Mouse (Mus musculus): ENCODE data around the gene Psrc1.

The Psrc1 gene

DNA sequence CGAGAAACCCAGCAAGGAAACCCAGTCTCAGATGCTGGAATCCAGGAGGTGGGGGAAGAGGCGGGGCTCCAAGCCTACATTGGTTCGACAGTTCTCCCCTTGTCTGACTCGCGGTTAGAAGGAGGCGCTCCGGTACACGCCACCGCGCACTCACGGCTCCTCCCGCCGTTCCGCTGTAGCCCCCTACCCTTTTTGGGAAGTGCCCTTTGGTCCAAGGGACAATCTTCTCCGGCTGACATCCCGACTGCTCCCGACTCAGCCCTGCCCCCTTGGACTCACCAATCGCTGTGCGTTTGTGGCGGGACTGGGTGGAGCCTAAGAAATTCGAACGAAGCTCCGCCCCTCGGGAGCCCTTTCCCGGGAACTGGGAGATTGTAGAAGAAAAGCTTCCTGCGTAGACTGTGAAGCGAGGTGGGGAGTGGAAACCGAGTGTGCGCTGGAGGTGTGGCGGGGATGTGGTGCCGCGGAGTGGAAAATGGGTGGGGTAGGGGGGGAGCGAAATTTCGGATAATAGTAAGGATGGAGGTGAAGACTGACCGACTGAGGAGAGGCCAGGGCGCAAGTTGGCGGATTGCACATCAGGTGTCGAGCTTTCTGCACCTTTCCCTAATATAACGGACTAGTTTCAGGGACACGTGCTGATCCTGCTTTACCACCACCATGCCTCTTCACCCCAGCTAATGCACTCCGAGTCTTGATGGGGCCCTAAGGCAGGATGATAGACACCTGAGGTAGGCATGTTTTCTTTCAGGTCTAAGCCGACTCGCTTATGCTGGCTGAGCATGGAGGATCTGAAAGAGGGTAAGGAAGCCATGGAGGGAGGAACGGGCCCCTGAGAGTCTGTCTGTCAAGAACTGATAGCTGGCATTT, at the start of gene Psrc1:
Gene Psrc1 (plus strand): TSS at position 355 of the 870 bp plus-strand sequence.
- peak; percentile 84 to 85 for DNase-seq

DNA sequence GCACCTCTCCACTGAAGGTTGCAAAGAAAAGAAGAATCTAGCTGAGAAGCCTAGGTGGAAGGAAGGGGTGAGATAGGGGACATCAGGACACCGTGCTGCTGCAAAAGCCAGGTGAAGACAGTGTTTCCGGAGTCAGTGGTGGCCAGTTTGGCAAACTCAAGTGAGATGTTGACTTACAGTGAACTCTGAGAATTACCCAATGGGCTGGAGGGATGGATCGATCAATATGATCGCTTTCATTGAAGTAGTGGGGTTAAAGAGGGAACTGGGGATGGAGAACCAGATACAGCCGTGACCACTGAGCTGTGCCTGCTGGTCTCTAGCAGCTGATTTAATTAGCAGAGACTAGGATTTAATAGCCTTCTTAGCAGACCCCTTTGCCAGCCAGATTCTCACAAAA, 46.8 kb upstream of the Psrc1 start:
- no peak for DNase-seq

DNA sequence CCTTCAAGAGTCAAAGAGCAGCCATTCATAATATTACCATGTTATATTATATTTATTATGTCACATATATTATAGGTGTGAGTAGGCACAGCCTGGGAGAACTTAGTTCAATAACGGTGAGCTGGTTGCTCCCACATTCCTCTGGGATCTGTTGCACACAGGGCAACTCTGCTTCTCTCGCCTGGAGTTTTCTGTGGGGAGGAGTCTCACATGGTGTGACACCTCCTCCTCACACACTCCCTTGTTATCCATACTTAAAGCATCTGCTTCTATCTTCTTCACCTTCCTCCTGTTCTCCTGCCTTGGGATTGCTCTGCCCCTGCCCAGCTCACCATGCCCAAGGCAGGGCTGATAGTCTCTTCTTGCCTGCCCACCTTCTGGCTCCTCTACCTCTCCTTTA, 42.6 kb upstream of the Psrc1 start:
- DNase-seq: no peak

DNA sequence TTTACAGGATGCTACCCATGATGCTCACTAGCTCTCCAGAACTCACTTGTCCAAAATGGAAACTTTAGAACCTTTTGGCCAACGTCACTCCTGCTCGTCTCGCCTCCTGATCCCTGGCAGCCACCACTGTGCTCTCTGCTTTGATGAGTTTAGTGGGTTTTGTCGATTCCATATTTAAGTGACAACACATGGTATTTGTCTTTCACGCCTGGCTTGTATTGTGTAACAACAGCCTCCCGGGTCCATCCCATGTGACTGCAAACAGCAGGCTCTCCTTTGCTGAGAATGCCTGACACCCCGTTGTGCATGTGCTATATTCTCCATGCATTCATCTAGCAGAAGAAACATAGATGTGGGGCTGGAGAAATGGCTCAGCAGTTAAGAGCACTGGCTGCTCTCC, 41.5 kb upstream of the Psrc1 start:
- no peak for DNase-seq

DNA sequence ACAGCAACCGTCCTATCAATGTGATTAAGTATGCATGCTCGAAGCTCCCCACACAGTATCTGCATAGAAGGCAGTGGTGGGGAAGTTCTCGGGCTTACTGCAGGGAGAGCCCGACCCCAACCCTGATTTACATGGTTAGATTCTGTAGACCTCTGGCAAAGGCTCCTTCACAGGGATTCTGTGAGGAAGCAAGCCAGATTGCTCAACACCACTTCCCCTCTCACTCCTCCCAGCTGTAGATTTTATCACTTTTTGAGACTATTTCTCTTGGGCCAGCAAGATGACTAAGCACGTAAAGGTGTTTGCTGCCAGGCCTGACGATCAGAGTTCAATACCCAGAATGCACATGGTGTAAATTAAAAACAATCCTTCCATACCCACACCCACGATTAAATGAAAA, 37.8 kb upstream of the Psrc1 start:
- DNase-seq: no peak

DNA sequence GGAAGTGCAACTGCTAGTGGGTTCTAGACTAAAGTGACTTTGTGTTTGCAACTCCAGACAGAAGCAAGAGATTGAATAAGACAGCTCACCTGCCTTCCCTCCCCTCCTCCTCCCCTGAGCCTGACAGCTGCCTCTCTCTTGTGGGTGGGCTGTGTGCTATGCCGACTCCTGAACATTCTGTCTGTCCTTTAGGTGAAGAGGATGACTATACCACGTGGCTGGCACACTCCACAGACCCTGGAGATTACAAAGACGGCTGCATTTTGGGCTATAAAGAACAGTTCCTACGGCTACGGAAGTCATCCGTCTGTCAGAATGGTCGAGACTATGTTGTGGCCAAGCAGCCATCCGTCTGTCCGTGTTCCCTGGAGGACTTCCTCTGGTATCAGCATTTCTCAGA, 35.3 kb upstream of the Psrc1 start:
- DNase-seq: no peak

DNA sequence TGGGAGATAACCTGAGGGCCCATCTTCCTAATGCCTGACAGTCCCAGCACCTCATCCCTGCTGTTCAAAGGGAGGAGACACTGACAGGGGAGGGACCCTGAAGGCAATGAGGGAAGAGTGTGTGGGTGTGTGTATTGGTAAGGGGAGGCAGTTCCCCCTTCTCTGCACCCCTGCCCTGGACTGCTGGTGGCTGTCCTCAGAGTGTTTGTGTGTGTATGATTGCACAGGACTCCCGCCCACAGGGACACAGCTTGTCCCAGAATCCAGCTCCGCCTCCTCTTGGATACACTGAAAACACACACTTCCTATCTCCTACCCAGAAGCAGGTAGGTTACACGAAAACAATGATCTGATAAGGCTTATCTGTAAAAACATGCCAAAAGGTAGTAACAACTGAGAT, 28.4 kb upstream of the Psrc1 start:
- no peak for DNase-seq

DNA sequence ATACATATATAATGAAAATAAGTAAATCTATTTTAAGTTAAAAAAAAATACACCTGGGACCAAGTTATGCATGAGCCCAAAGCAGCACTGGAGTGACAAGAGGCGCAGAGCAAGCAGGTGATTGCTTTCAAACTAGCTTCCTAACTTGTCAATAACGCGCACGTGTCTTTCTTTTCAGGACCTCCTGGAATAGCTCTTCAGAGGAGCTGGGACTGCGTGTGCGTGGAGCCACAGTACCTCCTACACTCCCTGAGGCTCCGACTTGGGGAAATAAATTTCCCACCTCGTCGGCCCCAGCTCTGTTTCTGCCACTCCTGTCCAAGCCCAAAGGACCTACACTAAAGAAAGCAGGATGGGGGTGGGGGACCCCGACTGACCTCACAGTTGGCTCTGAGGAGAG, 26.6 kb upstream of the Psrc1 start:
- no peak for DNase-seq

DNA sequence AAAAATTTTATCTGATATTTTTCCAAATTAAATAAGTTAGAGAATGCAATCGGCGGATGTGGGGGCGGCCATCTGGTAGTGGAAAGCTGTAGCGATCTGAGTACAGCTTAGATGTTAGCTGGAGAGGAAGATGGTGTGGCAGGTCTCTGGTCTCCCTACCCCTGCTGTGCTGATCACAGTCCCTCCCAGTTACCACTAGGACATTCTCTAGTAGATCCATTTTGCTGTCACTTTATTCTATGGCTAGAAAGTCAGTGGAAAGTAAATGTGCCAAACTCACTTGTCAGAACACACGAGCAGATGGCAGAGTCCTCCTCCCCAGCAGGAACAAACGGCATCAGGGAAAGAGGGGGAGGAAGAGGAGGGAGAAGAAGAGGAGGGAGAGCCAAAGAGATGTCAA, 25.2 kb upstream of the Psrc1 start:
- no peak for DNase-seq

DNA sequence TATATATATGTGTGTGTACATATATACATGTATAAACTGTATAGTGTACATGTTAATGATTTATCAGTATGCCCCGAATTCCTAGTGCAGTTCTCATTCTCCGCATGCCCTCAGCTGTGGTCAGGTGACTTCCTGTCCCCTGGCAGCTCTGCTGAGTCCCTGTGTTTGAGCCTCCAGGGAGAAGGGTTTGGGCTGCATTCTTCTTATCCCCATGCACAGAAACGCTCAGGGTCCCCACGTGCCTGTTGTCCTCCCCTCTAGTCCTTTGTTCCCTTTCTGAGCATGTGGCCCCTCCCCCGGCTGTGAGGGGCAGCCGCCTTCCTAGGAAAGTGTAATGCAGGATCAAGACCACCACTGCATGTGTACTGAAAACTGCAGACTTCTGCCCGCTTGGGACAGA, 22.7 kb upstream of the Psrc1 start:
- no peak for DNase-seq

DNA sequence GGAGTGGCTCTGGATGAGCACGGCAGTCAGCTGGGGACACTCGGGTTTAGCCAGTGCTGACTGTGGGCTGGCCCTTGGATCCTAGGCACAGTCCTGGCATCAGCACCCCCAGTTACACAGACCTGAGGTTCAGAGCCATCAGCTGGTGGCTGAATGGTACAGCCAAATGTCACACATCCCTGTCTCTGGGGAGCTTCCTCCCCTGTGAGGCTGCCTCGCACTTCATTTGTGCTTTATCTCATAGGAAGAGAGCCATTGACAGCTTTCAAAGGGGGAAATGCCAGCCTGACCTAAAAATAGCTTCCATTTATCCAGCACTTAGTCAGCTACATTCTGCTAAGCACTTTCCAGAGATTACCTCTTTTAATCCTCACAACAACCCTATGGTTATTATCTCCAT, 20.0 kb upstream of the Psrc1 start:
- DNase-seq: no peak

DNA sequence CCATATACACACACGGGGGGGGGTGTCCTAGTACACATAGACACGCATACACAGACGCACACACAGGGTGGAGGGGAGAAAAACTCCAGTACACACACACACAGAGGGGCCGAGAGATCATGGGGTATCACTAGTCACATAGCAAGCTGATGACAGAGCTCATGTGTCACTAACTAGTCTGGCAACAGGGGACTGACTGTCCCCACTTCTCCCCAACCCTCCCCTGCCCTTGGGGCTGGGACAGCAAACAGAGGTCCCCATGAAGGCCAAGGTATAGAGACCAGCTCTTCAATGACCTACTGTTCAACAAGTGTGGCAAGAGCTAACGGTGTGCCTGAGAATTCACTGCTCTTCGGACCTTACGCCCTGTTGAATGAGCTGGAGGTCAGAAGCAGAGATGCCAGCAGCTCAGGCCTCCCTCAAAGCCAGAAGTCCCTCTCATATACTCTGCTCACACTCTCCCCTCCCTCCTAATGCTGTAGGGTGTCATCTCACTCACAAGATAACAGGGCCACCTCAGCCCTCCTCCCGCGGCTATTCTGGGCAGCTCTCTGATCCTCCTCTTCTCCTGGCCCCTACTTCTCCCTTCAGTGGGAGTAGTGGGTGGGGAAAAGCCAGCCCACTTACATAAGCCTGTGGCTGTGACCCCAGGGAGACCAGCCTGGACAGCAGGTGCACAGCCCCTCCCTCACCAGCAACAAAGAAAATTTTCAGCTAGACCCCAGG, 19.2 kb upstream of the Psrc1 start, which contains the start of gene Mybphl:
Gene Mybphl (plus strand): TSS at position 642 of the 726 bp plus-strand sequence.
- DNase-seq: no peak

DNA sequence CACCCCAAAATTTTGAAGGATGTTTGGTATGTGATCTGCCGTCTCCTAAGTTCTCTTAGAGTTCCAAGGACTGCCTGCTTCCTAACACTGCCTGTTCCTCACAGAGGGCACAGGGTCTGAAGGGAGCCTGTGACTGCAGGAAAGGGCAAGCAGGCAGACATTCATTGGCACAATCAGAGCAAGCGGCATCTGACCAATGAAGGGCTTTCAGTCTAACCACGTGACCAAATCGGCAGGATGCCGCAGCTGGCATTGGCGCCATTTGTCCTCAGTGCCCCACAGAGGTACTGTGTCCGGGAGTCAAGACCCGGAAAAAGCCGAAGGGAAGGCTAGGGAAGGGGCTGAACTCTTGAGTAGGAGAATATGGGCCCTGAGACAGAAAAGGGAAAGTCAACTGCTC, 16.5 kb upstream of the Psrc1 start:
- DNase-seq: no peak

DNA sequence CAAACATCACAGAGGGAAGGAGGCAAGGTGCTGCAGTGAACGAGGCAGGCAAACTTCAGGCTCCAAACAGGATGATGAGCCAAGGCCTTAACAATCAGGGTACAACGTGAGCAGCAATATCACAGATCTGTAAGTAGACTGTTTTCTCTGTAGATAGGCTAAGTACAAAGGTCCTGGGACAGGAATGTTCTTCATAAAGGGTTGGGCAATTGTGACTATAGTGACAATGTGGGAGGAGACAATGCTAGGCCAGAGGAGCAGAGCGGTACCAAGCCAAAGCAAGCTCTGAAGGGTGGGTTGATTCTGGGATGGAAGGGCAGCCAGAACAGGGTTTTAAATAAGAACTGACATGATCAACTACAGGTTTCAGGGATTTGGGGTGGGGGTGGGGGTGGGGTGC, 15.8 kb upstream of the Psrc1 start:
- DNase-seq: no peak

DNA sequence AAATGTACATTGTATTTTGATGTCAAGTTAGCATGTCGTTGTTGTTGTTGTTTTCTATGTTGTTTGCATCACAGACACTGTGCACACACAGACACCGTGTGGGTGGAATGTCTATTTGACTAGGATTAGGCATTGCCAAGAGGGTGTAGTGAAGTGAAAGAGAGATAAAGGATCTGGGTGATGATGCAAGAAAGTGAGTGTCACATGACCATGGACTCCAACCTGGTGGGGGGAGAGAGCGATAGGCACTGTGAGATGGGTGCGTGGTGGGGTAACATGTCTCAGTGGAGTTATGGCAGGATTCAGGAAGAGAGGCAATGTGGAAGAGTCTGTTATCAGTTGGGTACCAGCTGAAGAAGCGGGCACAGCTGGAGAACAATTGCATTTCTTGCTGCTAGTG, 14.9 kb upstream of the Psrc1 start:
- no peak for DNase-seq

DNA sequence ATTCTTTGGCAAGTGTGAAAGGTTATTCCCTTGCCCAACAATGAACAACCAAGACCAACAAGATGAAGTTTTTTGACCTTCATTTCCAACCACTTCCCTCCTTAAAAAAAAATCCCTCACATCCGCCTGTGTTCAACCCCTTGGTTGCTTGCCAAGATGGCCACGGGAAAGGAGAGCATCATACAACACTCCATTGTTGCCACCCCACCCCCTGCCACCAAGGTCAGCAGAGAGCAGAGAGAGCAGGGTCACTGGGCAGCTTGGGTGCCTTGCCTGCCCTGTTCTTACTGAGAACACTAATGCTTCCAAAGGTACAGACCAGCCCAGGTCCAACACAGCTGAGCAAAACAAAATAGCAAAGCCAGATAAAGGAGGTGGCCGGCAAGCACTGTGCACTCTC, 11.4 kb upstream of the Psrc1 start:
- no peak for DNase-seq

DNA sequence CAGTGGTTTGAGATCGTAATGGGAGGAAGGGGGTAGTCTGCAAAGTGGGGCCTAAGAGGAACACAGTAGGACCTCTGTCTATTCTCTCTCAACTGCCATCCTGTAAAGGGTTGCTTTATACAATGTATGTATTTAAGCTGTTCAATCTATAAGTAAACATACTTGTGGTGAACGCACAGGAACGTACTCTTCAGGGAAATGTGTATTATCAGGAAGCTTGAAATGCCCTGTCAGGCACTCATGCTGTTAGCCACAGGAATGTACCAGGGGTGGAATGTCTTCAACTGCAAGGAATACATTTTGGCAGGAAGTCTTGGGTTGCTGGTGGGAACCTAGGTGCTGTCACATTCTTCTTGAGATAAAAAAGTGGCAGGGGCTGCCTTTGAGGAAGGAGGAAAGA, 10.9 kb upstream of the Psrc1 start:
- DNase-seq: no peak

DNA sequence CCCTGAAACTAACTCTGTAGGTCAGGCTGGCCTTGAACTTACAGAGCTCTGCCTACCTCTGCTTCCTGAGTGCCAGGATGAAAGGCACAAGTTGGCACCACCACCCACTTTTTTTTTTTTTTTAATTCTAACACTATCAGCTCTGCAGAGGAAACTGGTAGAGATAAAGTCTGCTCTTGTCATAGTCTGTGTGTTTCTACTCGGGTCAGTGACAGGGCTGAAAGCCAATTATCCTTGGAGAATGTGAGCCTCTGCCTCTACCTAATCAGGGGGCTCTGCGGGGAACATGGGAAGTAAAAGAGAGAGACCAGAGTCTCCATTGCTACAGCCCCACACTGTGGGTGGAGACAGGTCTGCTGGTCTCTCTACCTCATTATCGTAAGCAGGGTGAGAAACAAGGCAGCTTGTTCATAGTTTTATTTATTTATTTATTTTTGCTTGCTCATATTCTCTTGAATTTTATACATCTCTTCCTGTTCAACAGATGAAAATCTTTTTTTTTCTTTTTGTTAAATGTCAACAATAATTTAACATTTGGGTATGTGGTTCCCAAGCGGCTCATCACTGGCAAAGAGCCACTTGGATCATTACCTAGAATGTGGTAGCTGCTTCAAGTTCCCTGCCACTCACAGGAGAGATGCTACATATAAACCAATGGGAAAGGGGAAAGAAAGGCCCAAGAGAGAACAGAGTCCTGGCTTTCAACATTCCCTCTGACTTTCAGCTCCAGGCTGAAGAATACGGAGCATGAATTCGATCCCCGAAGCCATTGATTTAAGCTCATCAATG, 4.6 kb upstream of the Psrc1 start:
- no peak for DNase-seq

DNA sequence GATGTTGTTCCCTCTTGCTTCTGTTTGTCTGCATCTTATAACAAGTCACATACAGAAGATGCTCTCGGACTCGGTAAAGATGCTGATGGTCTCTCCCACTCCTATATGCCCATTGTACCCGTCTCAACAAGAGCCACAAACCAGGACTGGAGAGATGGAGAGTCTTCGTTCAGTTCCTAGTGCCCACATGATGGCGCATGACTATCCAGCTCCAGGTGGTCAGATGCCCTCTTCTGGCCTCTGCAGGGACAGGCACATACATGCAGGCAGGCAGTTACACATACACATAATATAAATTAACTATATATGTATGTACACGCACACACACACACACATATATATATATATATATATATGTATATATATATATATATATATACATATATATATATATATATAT, 2.9 kb upstream of the Psrc1 start:
- no peak for DNase-seq

DNA sequence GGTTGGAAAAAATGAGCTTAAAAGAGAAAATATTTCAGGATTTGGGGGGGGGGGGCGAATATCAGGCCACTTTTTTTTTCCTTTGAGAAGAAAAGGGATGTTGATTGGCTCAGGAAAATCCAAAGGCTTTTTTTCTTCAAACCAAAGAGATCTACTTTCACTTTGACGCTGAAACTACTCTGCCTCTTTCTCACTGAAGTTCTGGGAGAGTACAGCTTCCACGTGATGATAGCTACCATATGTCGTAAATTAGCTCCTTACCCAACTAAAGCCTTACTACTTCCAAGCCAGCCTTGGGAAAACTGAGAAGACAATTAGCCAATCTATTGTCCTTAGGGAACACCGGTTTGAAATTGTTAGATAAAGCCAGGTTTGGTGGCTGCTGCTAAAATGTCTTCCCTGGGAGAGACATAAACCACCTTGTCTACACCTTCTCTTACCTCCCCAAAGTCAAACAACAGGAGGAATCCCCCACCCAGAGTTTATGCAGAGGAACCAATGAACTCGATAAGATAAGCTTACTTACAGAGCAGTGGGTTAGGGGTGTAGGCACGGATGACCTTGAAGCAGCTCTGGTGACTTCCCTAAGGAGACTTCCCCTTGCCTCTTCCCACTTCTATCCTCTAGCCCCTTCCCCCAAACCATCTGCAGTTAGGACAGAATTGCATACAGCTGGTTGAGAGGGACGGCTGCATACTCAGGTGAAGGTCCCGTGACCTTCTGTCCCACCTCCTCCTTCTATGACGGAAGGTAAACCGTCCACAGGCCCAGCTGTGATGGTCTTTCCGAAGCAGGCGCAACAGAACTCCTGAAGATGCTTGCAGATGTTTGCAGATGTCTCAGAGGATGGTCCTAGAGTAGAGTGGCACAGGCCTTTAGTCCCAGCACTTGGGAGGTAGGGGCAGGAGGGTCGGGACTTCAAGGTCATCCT, 1.4 kb upstream of the Psrc1 start:
- DNase-seq: no peak

DNA sequence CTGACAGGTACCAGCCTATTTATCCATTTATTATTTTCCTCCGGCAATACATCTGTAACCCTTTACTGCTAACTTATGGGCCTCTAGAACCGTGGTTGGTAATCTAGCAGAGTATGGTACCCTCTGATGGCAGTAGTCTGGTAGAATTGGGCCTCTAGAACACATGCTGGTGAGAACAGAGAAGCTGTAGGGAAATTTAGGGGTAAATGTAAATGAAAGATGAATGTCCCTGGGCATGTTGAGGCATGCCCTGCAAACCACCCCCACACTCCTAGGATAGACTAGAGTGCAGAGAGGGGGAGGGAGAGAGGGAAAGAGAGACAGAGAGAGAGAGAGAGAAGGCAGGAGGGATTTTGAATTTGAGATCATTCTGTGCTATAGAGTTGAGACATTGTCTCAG, 786 bp downstream of the Psrc1 start:
- no peak for DNase-seq

DNA sequence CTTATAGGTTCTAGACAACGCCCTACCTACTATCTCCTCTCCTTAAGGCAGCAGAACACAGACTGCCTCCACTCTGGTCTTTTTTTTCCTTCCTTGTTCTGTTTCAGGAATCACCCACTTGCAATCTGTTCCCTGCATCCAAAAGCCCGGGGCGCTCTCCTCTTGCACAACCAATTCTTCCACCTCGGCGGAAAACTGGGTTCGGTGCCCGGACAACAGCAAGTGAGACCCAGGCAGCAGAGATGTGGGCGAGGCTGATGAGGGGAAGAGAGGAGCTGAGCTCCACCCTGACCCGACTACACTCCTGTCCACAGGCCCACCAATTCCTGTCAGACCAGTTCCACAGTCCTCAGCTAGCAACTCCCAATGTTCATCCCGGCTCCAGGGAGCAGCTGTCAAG, 2.5 kb downstream of the Psrc1 start:
- no peak for DNase-seq
